In genomic region chr5:100798165-100798860, GRCm38 (mm10) we compare ENCODE assay signal across 8 mouse cellular contexts. TPM values are rescaled to one million over a fixed set of nuclear protein-coding genes. Genes with fewer than 3 reads are reported as not detected.
DNase-seq lines count a peak whose midpoint lies in the region; ATAC-seq and TF ChIP-seq lines count a peak whose summit lies in the region.

TSS of gene Helq (minus strand) at chr5:100798598.
TSS of gene Mrps18c (plus strand) at chr5:100798627.

- peaks cover 42% of the 10 kb centered on the region for H3K36me3 ChIP-seq in embryonic facial prominence, embryonic 14.5 days (ENCODE audit: control insufficient read depth, insufficient read depth, low read length)
- H3K36me3 ChIP-seq in limb, embryonic 14.5 days (ENCODE audit: control insufficient read depth, insufficient read depth, low read length) = peaks cover 22% of the 10 kb centered on the region
- H3K36me3 ChIP-seq in midbrain, postnatal 0 days (ENCODE audit: insufficient read depth, low read length) = peaks cover 13% of the 10 kb centered on the region

- under 1% methylated on average over 43 of the region's 67 CpGs for WGBS in embryonic facial prominence, embryonic 14.5 days
- WGBS in limb, embryonic 14.5 days = under 1% methylated on average over 66 of the region's 67 CpGs
- under 1% methylated on average over 67 of the region's 67 CpGs for WGBS in midbrain, postnatal 0 days

- TF ChIP-seq CTCF in midbrain, postnatal 0 days (IDR thresholded peaks at IDR 0.05) = no peak; the same call in 1 of the 2 replicates

- peak within 1 kb of the TSS; percentile 90 for H3K4me2 ChIP-seq in embryonic facial prominence, embryonic 14.5 days (ENCODE audit: low read depth, low read length)
- H3K4me2 ChIP-seq in limb, embryonic 14.5 days (replicated peaks; ENCODE audit: low read depth, low read length, severe bottlenecking) = peak within 1 kb of the TSS; percentile 95
- H3K4me2 ChIP-seq in midbrain, postnatal 0 days (ENCODE audit: low read depth, low read length, poor library complexity, severe bottlenecking) = peak within 1 kb of the TSS; percentile 91

- peaks cover 12% of the 10 kb centered on the region; the same call in 1 of the 2 replicates for H3K4me1 ChIP-seq in embryonic facial prominence, embryonic 14.5 days (ENCODE audit: control insufficient read depth, insufficient read depth, low read length)
- peaks cover 9% of the 10 kb centered on the region for H3K4me1 ChIP-seq in limb, embryonic 14.5 days (ENCODE audit: control insufficient read depth, insufficient read depth, low read length)
- H3K4me1 ChIP-seq in midbrain, postnatal 0 days (ENCODE audit: insufficient read depth, low read length) = peaks cover 6% of the 10 kb centered on the region; the same call in 1 of the 2 replicates

- H3K9me3 ChIP-seq in embryonic facial prominence, embryonic 14.5 days (ENCODE audit: control insufficient read depth, low read length) = no peaks in the 10 kb centered on the region
- no peaks in the 10 kb centered on the region for H3K9me3 ChIP-seq in limb, embryonic 14.5 days (ENCODE audit: control insufficient read depth, low read length)
- no peaks in the 10 kb centered on the region for H3K9me3 ChIP-seq in midbrain, postnatal 0 days (ENCODE audit: low read length)

- TF ChIP-seq POLR2A in limb, embryonic 14.5 days (IDR thresholded peaks at IDR 0.05; ENCODE audit: borderline replicate concordance, extremely low read depth, insufficient read depth, insufficient read length) = peak; percentile 22; the same call in 1 of the 2 replicates

- peak; percentile 98 for ATAC-seq in embryonic facial prominence, embryonic 14.5 days (ENCODE audit: low read depth)
- peak; percentile 99 for ATAC-seq in limb, embryonic 14.5 days (ENCODE audit: low FRiP score, low read depth)
- ATAC-seq in midbrain, postnatal 0 days (ENCODE audit: low FRiP score) = peak; percentile 97

- no peaks in the 10 kb centered on the region for H3K27me3 ChIP-seq in embryonic facial prominence, embryonic 14.5 days (replicated peaks; ENCODE audit: control insufficient read depth, insufficient read depth, low read length)
- H3K27me3 ChIP-seq in limb, embryonic 14.5 days (ENCODE audit: control insufficient read depth, insufficient read depth, low read length) = no peaks in the 10 kb centered on the region
- no peaks in the 10 kb centered on the region for H3K27me3 ChIP-seq in midbrain, postnatal 0 days (ENCODE audit: insufficient read depth, low read length)

- H3K9ac ChIP-seq in embryonic facial prominence, embryonic 14.5 days (ENCODE audit: low read depth, low read length) = peak within 1 kb of the TSS; percentile 79
- peak within 1 kb of the TSS; percentile 72 for H3K9ac ChIP-seq in limb, embryonic 14.5 days (ENCODE audit: low read depth, low read length, severe bottlenecking)
- H3K9ac ChIP-seq in midbrain, postnatal 0 days (replicated peaks; ENCODE audit: low read length, poor library complexity, severe bottlenecking) = peak within 1 kb of the TSS; percentile 69

- peak; percentile 94 for DNase-seq in 3T3-L1 (ENCODE audit: low read depth, low spot score)
- peak; percentile 60 to 82 for DNase-seq in adrenal gland, postnatal 4 days (ENCODE audit: low spot score in 2 of 2)
- DNase-seq in embryonic facial prominence, embryonic 14.5 days (ENCODE audit: low spot score) = peak; percentile 96
- peak; percentile 86 for DNase-seq in heart, adult 8-10 months (ENCODE audit: low spot score)
- DNase-seq in kidney, adult 9 months = peak; percentile 94
- DNase-seq in limb, embryonic 14.5 days (ENCODE audit: low spot score) = peak; percentile 91
- DNase-seq in midbrain, postnatal 0 days (ENCODE audit: low spot score) = peak; percentile 96
- DNase-seq in spleen, postnatal 14 days (ENCODE audit: low spot score in 2 of 2) = peak; percentile 82 to 85

- H3K27ac ChIP-seq in embryonic facial prominence, embryonic 14.5 days (replicated peaks; ENCODE audit: low read depth, low read length) = no peak within 1 kb of the TSS
- H3K27ac ChIP-seq in limb, embryonic 14.5 days (replicated peaks; ENCODE audit: low read depth, low read length) = no peak within 1 kb of the TSS
- H3K27ac ChIP-seq in midbrain, postnatal 0 days (ENCODE audit: low read depth, low read length) = peak within 1 kb of the TSS; percentile 60; the same call in 1 of the 2 replicates

- peak within 1 kb of the TSS; percentile 88 for H3K4me3 ChIP-seq in embryonic facial prominence, embryonic 14.5 days (ENCODE audit: low read depth, low read length)
- peak within 1 kb of the TSS; percentile 62 for H3K4me3 ChIP-seq in limb, embryonic 14.5 days (replicated peaks; ENCODE audit: low read length)
- H3K4me3 ChIP-seq in midbrain, postnatal 0 days (ENCODE audit: low read depth, low read length) = peak within 1 kb of the TSS; percentile 91

RNA-seq across cellular contexts. Expression of gene Helq, which starts in this region (rescaled TPM):
- 10 to 100 TPM; 16.0 to 16.1 TPM for total RNA-seq in adrenal gland, postnatal 4 days (2021)
- 9.6 and 15.4 TPM in 2 replicates for polyA plus RNA-seq in embryonic facial prominence, embryonic 14.5 days (2014; fragmentation: Nextera tagmentation; extraction: Ambion mirVana)
- 1 to 10 TPM; 2.7 to 5.2 (median 2.8) TPM for total RNA-seq in heart, adult 8-10 months (2022)
- 22.7 and 26.9 TPM in 2 replicates for polyA plus RNA-seq in limb, embryonic 14.5 days (2012; rRNA removed)
- polyA plus RNA-seq in limb, embryonic 14.5 days (2014; fragmentation: Nextera tagmentation; extraction: Ambion mirVana) = 17.5 and 18.8 TPM in 2 replicates
- 17.4 and 39.4 TPM in 2 replicates for total RNA-seq in midbrain, postnatal 0 days (2014; rRNA removed)
- 12.2 and 13.3 TPM in 2 replicates for polyA plus RNA-seq in midbrain, postnatal 0 days (2015; fragmentation: Nextera tagmentation; extraction: Ambion mirVana)

RNA-seq across cellular contexts. Expression of gene Mrps18c, which starts in this region (rescaled TPM):
- total RNA-seq in adrenal gland, postnatal 4 days (2021) = 100 to 1,000 TPM; 116 to 122 TPM
- 148 and 153 TPM in 2 replicates for polyA plus RNA-seq in embryonic facial prominence, embryonic 14.5 days (2014; fragmentation: Nextera tagmentation; extraction: Ambion mirVana)
- total RNA-seq in heart, adult 8-10 months (2022) = 100 to 1,000 TPM in 1 of 4 experiments, 10 to 100 TPM in 3; 78.4 to 102 (median 88.9) TPM
- 39.1 and 69.2 TPM in 2 replicates for polyA plus RNA-seq in limb, embryonic 14.5 days (2012; rRNA removed)
- 153 and 164 TPM in 2 replicates for polyA plus RNA-seq in limb, embryonic 14.5 days (2014; fragmentation: Nextera tagmentation; extraction: Ambion mirVana)
- total RNA-seq in midbrain, postnatal 0 days (2014; rRNA removed) = 37.1 and 74.5 TPM in 2 replicates
- polyA plus RNA-seq in midbrain, postnatal 0 days (2015; fragmentation: Nextera tagmentation; extraction: Ambion mirVana) = 169 and 180 TPM in 2 replicates
